Mouse (Mus musculus) kidney, adult 2 months (tissue): ENCODE measurements around the gene Gm28372.

Source experiments
- CTCF ChIP-seq: fragments of 200-500 bp; conservative IDR thresholded peaks from 2 replicates; pipeline ENCODE4 v1.5.1; 2011; ENCODE audit warnings: low read depth, mild to moderate bottlenecking, control low read depth, low read length, moderate library complexity, mixed read lengths; ENCODE audit not compliant: insufficient read depth, insufficient read length
- POLR2A ChIP-seq: fragments of 200-500 bp; IDR thresholded peaks from one replicate; pipeline ENCODE4 v1.6.1; 2011; ENCODE audit warnings: low read depth, low read length, control low read depth

DNA sequence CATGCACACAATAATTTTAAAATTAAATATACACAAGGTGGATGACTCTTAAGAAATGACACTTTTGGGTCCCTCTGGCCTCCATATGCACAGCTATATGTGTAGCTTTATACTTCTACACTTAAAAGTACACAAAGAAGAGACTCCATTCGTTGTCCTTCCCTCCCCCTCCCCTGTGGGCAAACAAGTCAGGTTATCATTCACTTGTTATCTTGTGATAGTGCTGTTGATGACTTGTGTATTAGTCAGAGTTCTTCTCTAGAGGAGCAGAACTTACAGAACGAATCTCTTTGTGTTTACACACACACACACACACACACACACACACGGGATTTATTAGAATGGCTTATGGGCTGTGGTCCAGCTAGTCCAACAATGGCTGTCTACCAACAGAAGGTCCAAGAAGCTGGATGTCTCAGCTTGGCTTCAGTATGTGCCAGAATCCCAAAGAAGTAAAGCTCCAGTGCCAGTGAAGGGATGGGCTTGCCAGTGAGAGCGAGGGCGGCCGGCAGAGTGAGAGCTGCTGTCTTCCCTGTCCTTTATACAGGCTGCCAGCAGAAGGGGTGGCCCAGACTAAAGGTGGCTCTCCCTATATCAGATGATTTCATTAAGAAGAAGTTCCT is 49.8 kb downstream of the Gm28372 start:
- TF ChIP-seq POLR2A (no peak), CTCF (no peak)
